Mouse (Mus musculus): ENCODE measurements around the gene Fndc9. TPM values are rescaled to one million over a fixed set of nuclear protein-coding genes. Genes with fewer than 3 reads are reported as not detected.

Gene Fndc9
- 0.48 and 0.67 TPM in 2 replicates for total RNA-seq (2012; rRNA removed)

- TF ChIP-seq ZNF384 (IDR thresholded peaks at IDR 0.05; ENCODE audit: low read depth, low read length) = no peak
- no peak for TF ChIP-seq ZC3H11A (IDR thresholded peaks at IDR 0.05; ENCODE audit: borderline replicate concordance, low read depth, low read length)
- TF ChIP-seq CHD2 (IDR thresholded peaks at IDR 0.05; ENCODE audit: low read depth, low read length) = no peak
- TF ChIP-seq HCFC1 (IDR thresholded peaks at IDR 0.05; ENCODE audit: borderline replicate concordance, insufficient read depth, low read length) = no peak
- no peak for TF ChIP-seq MAFK (IDR thresholded peaks at IDR 0.05; ENCODE audit: insufficient read depth, low read depth, low read length)
- no peak within 1 kb of the TSS for H3K9ac ChIP-seq (ENCODE audit: insufficient read depth, low read depth, low read length, poor library complexity, severe bottlenecking)
- H3K36me3 ChIP-seq (ENCODE audit: control insufficient read depth, insufficient read depth, low read length, poor library complexity, severe bottlenecking) = no peaks in the 10 kb centered on the region
- no peak for DNase-seq (ENCODE audit: low read depth, low spot score)
- H3K4me3 ChIP-seq (ENCODE audit: insufficient read depth in 1 of 2, low read depth in 1 of 2, low read length in 2 of 2, poor library complexity in 1 of 2, severe bottlenecking in 1 of 2) = no peak within 1 kb of the TSS
- no peaks in the 10 kb centered on the region for H3K9me3 ChIP-seq (ENCODE audit: control insufficient read depth, insufficient read depth, low read depth, low read length)
- in situ Hi-C loops (cut with MboI; ENCODE audit: low sequenced_read_pairs in 2 of 2, unreplicated experiment in 2 of 2) = no loop called here
- H3K4me1 ChIP-seq (ENCODE audit: control insufficient read depth in 2 of 2, insufficient read depth in 2 of 2, low read length in 2 of 2, poor library complexity in 1 of 2) = no peaks in the 10 kb centered on the region
- H3K27ac ChIP-seq (ENCODE audit: insufficient read depth, low read depth, low read length, poor library complexity, severe bottlenecking) = no peak within 1 kb of the TSS
Observed at GRCm38 (mm10) chr11:46235334-46235733, at the start of gene Fndc9. Gene Fndc9 (plus strand): TSS chr11:46235531.

DNA sequence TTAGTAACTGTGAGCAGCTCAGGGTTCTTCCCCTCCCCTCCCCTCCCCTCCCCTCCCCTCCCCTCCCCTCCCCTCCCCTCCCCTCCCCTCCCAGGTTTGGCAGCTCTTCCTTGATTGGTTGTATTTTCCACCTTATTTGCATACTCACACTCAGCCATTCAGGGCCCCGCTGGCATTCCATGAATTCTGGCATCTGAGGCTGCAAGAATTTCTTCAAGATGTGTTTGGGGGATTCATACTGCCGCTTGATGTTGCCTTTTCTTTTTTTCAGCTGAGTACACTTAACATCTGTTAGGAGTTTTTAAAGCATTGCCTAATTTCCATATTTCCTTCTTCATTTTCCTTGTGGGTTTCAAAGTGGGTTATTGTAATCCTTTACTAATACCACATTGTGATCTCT is 47.0 kb upstream of the Fndc9 start:
- no peak overlapping the region for H3K9ac ChIP-seq (ENCODE audit: insufficient read depth, low read depth, low read length, poor library complexity, severe bottlenecking)
- H3K27ac ChIP-seq (ENCODE audit: insufficient read depth, low read depth, low read length, poor library complexity, severe bottlenecking) = no peak overlapping the region
- peaks cover 0 to 2% of the 10 kb centered on the region in 2 experiments; a peak in 1 of 4 replicates for H3K4me1 ChIP-seq (ENCODE audit: control insufficient read depth in 2 of 2, insufficient read depth in 2 of 2, low read length in 2 of 2, poor library complexity in 1 of 2)
- TF ChIP-seq MAFK (IDR thresholded peaks at IDR 0.05; ENCODE audit: insufficient read depth, low read depth, low read length) (no peak), ZC3H11A (IDR thresholded peaks at IDR 0.05; ENCODE audit: borderline replicate concordance, low read depth, low read length) (no peak)
- in situ Hi-C loops (cut with MboI; ENCODE audit: low sequenced_read_pairs in 2 of 2, unreplicated experiment in 2 of 2) = no loop called here
- H3K4me3 ChIP-seq (ENCODE audit: insufficient read depth in 1 of 2, low read depth in 1 of 2, low read length in 2 of 2, poor library complexity in 1 of 2, severe bottlenecking in 1 of 2) = no peak overlapping the region
- DNase-seq (ENCODE audit: low read depth, low spot score) = no peak
- no peaks in the 10 kb centered on the region for H3K9me3 ChIP-seq (ENCODE audit: control insufficient read depth, insufficient read depth, low read depth, low read length)
- H3K36me3 ChIP-seq (ENCODE audit: control insufficient read depth, insufficient read depth, low read length, poor library complexity, severe bottlenecking) = no peaks in the 10 kb centered on the region

- H3K9ac ChIP-seq (ENCODE audit: insufficient read depth, low read depth, low read length, poor library complexity, severe bottlenecking) = no peak overlapping the region
Observed at GRCm38 (mm10) chr11:46194175-46194574, 41.2 kb upstream of the Fndc9 start.

GRCm38 (mm10) chr11:46200664-46201063 is 34.7 kb upstream of the Fndc9 start:
- no peaks in the 10 kb centered on the region for H3K9me3 ChIP-seq (ENCODE audit: control insufficient read depth, insufficient read depth, low read depth, low read length)
- DNase-seq (ENCODE audit: low read depth, low spot score) = no peak
- H3K4me3 ChIP-seq (ENCODE audit: insufficient read depth in 1 of 2, low read depth in 1 of 2, low read length in 2 of 2, poor library complexity in 1 of 2, severe bottlenecking in 1 of 2) = no peak overlapping the region
- peaks cover 2% of the 10 kb centered on the region; the same call in 1 of the 2 replicates for H3K36me3 ChIP-seq (ENCODE audit: control insufficient read depth, insufficient read depth, low read length, poor library complexity, severe bottlenecking)
- no peak overlapping the region for H3K27ac ChIP-seq (ENCODE audit: insufficient read depth, low read depth, low read length, poor library complexity, severe bottlenecking)
- no peak overlapping the region for H3K9ac ChIP-seq (ENCODE audit: insufficient read depth, low read depth, low read length, poor library complexity, severe bottlenecking)
- TF ChIP-seq CHD2 (IDR thresholded peaks at IDR 0.05; ENCODE audit: low read depth, low read length) (no peak), HCFC1 (IDR thresholded peaks at IDR 0.05; ENCODE audit: borderline replicate concordance, insufficient read depth, low read length) (no peak), MAFK (IDR thresholded peaks at IDR 0.05; ENCODE audit: insufficient read depth, low read depth, low read length) (no peak), ZNF384 (IDR thresholded peaks at IDR 0.05; ENCODE audit: low read depth, low read length) (no peak), ZC3H11A (IDR thresholded peaks at IDR 0.05; ENCODE audit: borderline replicate concordance, low read depth, low read length) (no peak)
- no peaks in the 10 kb centered on the region for H3K4me1 ChIP-seq (ENCODE audit: control insufficient read depth in 2 of 2, insufficient read depth in 2 of 2, low read length in 2 of 2, poor library complexity in 1 of 2)
- in situ Hi-C loops (cut with MboI; ENCODE audit: low sequenced_read_pairs in 2 of 2, unreplicated experiment in 2 of 2) = no loop called here

More at GRCm38 (mm10) chr11:46194175-46194574, 41.2 kb upstream of the Fndc9 start:
- no peaks in the 10 kb centered on the region for H3K4me1 ChIP-seq (ENCODE audit: control insufficient read depth in 2 of 2, insufficient read depth in 2 of 2, low read length in 2 of 2, poor library complexity in 1 of 2)
- DNase-seq (ENCODE audit: low read depth, low spot score) = no peak
- no peak overlapping the region for H3K4me3 ChIP-seq (ENCODE audit: insufficient read depth in 1 of 2, low read depth in 1 of 2, low read length in 2 of 2, poor library complexity in 1 of 2, severe bottlenecking in 1 of 2)
- no peak overlapping the region for H3K27ac ChIP-seq (ENCODE audit: insufficient read depth, low read depth, low read length, poor library complexity, severe bottlenecking)
- TF ChIP-seq MAFK (IDR thresholded peaks at IDR 0.05; ENCODE audit: insufficient read depth, low read depth, low read length) (no peak), ZC3H11A (IDR thresholded peaks at IDR 0.05; ENCODE audit: borderline replicate concordance, low read depth, low read length) (no peak), ZNF384 (IDR thresholded peaks at IDR 0.05; ENCODE audit: low read depth, low read length) (no peak), CHD2 (IDR thresholded peaks at IDR 0.05; ENCODE audit: low read depth, low read length) (no peak), HCFC1 (IDR thresholded peaks at IDR 0.05; ENCODE audit: borderline replicate concordance, insufficient read depth, low read length) (no peak)
- in situ Hi-C loops (cut with MboI; ENCODE audit: low sequenced_read_pairs in 2 of 2, unreplicated experiment in 2 of 2) = no loop called here
- H3K36me3 ChIP-seq (ENCODE audit: control insufficient read depth, insufficient read depth, low read length, poor library complexity, severe bottlenecking) = peaks cover 2% of the 10 kb centered on the region; the same call in 1 of the 2 replicates
- no peaks in the 10 kb centered on the region for H3K9me3 ChIP-seq (ENCODE audit: control insufficient read depth, insufficient read depth, low read depth, low read length)
